Mouse (Mus musculus): ENCODE measurements around the gene Limd2.
"Not testable (repeated sequence)": the region's sequence is repeated elsewhere in the genome, so short reads cannot be mapped to it uniquely, and the experiment has no call there.

The Limd2 gene

DNA sequence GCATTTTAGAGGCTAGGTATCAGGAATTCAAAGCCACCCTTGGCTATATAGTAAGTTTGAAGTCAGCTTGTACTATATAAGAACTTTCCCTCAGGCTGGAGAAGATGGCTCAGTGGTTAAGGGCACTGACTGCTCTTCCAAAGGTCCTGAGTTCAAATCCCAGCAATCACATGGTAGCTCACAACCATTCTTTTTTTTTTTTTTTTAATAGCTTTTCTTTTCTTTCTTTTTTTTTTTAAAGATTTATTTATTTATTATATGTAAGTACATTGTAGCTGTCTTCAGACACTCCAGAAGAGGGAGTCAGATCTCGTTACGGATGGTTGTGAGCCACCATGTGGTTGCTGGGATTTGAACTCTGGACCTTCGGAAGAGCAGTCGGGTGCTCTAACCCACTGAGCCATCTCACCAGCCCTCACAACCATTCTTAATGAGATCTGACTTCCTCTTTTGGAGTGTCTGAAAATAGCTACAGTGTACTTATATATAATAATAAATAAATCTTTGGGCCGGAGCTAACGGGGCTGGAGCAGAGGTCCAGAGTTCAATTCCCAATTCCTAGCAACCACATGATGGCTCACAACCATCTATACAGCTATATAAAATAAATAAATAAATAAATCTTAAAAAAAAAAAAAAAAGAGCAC, 33.8 kb downstream of the Limd2 start:
- DNase-seq (ENCODE audit: low spot score in 2 of 2) = not testable (repeated sequence)

DNA sequence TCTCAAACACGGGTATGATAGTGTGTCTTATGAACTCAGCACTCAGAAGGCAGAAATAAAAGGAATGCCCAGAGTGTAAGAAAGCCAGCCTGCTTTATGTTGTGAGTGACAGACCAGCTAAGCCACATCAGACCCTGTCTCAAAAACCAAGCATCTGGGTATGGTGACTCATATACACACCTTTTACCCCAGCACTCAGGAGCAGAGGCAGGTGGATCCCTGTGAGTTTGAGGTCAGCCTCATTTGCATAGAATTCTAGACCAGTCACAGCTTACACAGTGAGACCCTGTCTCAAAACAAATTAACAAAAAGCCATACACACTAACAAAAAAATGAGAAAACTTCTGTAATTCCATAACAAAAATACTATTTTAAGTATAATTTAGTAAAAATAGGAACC, 34.8 kb downstream of the Limd2 start:
- DNase-seq (ENCODE audit: low spot score in 2 of 2) = no peak

DNA sequence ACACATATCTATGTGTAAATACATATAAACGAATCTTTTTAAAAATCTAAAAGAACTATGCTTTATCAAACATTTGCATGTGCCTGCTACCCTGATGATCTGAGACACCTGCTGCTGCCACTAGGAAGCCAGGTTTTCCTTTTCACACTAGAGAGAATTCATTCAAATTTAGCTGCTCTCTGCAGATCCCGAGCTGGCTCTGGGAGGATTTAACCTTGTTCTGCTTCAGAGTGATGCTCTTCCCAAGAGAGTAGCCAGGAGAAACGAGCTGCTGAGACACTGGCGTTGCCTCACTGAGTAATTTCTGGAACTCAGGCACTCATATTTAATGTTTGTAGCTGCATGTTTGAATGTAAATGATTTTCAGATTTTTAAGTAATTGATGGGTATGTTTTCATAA, 35.9 kb downstream of the Limd2 start:
- no peak for DNase-seq (ENCODE audit: low spot score in 2 of 2)

DNA sequence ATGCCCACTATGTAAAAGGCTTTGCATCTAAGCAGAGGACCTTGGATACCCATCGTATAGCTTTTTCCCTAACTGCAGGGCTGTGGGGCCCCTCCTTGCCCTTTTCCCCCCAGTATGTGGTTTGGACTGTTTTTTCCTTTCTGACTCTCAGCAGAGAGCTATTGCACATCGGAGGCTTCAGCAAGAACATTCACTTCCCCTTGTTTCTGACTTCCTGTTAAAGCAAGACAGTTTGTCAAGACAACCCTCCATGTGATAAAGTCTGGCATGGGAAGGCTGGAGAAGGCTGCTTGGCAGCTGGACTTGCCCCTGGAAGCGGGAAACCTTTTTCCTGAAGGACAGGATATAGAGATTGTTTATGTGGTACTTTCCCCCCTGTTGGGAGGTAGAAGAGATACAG, 37.9 kb downstream of the Limd2 start:
- DNase-seq (ENCODE audit: low spot score in 2 of 2) = no peak

DNA sequence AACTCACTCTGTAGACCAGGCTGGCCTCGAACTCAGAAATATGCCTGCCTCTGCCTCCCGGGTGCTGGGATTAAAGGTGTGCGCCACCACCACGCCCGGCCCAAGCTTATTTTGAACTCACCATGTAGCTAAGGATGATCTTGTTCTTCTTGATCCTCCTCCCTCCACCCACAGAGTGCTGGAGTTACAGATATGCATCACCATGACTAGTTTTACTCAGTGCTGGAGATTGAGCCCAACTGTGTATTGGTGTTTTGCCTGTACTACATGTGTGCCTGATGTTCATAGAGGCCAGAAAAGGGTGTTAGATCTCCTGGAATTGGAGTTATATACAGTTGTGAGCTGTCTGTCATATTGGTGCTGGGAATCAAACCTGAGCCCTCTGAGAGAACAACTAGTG, 38.4 kb downstream of the Limd2 start:
- DNase-seq (ENCODE audit: low spot score in 2 of 2) = no peak

DNA sequence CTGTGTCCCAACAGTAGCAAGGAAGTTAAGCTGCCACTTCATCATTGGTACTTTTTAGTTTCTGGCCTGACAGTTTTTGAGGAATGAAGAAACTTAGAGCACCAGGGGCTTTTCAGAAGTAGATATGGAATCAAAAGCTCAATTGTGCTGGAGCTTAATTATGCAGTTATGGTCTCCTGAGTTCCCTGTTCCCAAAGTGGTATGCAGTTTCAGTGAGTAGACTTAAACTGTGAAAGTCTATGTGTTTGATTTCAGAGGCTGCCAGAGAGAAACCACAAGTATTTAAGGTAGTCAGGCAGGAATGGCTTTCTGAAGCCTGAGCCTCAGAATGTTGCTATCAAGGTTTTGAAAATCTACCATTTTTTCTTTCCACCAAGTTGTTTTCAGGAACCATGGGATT, 49.0 kb downstream of the Limd2 start:
- DNase-seq (ENCODE audit: low spot score in 2 of 2) = no peak
